Comparison of ENCODE assay signal across 16 mouse cellular contexts in genomic region chr4:148712632-148713031, GRCm38 (mm10).
DNase-seq lines count a peak whose midpoint lies in the region; ATAC-seq and TF ChIP-seq lines count a peak whose summit lies in the region.
"Had no signal": no experiment of that assay in that cellular context is flagged by ENCODE, and none has a peak within 500 bp of the region (broad histone marks: within the 10 kb centered on the region; RNA-seq: fewer than 3 reads in every experiment).

No protein-coding gene starts in this region.

- H3K36me3 ChIP-seq in lung, embryonic 15.5 days = no peaks in the 10 kb centered on the region
- H3K36me3 ChIP-seq in myocyte (ENCODE audit: control insufficient read depth, insufficient read depth) = no peaks in the 10 kb centered on the region
- H3K36me3 ChIP-seq in kidney, adult 2 months (ENCODE audit: control insufficient read depth, insufficient read depth, low read length) = no peaks in the 10 kb centered on the region
- H3K36me3 ChIP-seq: intestine, embryonic 15.5 days; limb, embryonic 15.5 days had no signal

- no peak overlapping the region for H3K4me2 ChIP-seq in lung, embryonic 15.5 days
- no peak overlapping the region for H3K4me2 ChIP-seq in myocyte (ENCODE audit: low read depth)
- H3K4me2 ChIP-seq: intestine, embryonic 15.5 days; limb, embryonic 15.5 days had no signal

- WGBS in lung, embryonic 15.5 days = 47% methylated on average over 10 of the region's 10 CpGs
- 64% methylated on average over 10 of the region's 10 CpGs for WGBS in lung, adult 2 months
- 68% methylated on average over 10 of the region's 10 CpGs for WGBS in kidney, adult 2 months

- peak; percentile 21 for DNase-seq in adrenal gland, adult 8-10 months
- DNase-seq in adrenal gland, adult 18-20 months (ENCODE audit: low spot score in 2 of 2) = no peak
- no peak for DNase-seq in lung, adult 2 months
- peak; percentile 27 for DNase-seq in brain, embryonic 14.5 days (ENCODE audit: low read depth)
- DNase-seq in cerebellum, postnatal 25 days = no peak
- DNase-seq in kidney, adult 2 months = no peak
- DNase-seq: cerebellum, adult 2 months; heart, adult 18-20 months; heart, postnatal 14 days; kidney, postnatal 10 days; spleen, adult 18-20 months had no signal

- H3K27me3 ChIP-seq in lung, embryonic 15.5 days = no peaks in the 10 kb centered on the region
- H3K27me3 ChIP-seq in myocyte (ENCODE audit: control insufficient read depth, insufficient read depth, insufficient read length) = no peaks in the 10 kb centered on the region
- H3K27me3 ChIP-seq in kidney, adult 2 months (replicated peaks; ENCODE audit: control insufficient read depth, insufficient read depth, low read length) = no peaks in the 10 kb centered on the region
- H3K27me3 ChIP-seq: limb, embryonic 15.5 days had no signal

- H3K9ac ChIP-seq in lung, embryonic 15.5 days = no peak overlapping the region
- H3K9ac ChIP-seq: intestine, embryonic 15.5 days; limb, embryonic 15.5 days had no signal

- H3K27ac ChIP-seq in lung, embryonic 15.5 days = no peak overlapping the region
- H3K27ac ChIP-seq in kidney, adult 2 months (ENCODE audit: insufficient read depth, low read depth, low read length) = no peak overlapping the region
- H3K27ac ChIP-seq: intestine, embryonic 15.5 days had no signal

- TF ChIP-seq POLR2A in lung, adult 2 months (IDR thresholded peaks at IDR 0.05; ENCODE audit: borderline replicate concordance, extremely low read depth, low read depth, low read length) = no peak
- TF ChIP-seq POLR2A in brain, embryonic 14.5 days (IDR thresholded peaks at IDR 0.05; ENCODE audit: borderline replicate concordance, extremely low read depth, insufficient read depth, insufficient read length, poor library complexity, severe bottlenecking) = no peak
- no peak for TF ChIP-seq POLR2A in myocyte (IDR thresholded peaks at IDR 0.05; ENCODE audit: insufficient read length, low read depth)
- no peak for TF ChIP-seq POLR2A in kidney, adult 2 months (IDR thresholded peaks at IDR 0.05; ENCODE audit: low read depth, low read length)

- no peak overlapping the region for H3ac ChIP-seq in myocyte (ENCODE audit: control insufficient read depth, insufficient read length)

- H3K79me2 ChIP-seq in myocyte (ENCODE audit: control insufficient read depth, insufficient read depth) = no peaks in the 10 kb centered on the region

- TF ChIP-seq CTCF in lung, adult 2 months (IDR thresholded peaks at IDR 0.05; ENCODE audit: insufficient read depth, low read length) = no peak
- TF ChIP-seq CTCF in brain, embryonic 14.5 days (IDR thresholded peaks at IDR 0.05; ENCODE audit: borderline replicate concordance, extremely low read depth, insufficient read depth, insufficient read length) = no peak
- TF ChIP-seq CTCF in kidney, adult 2 months (conservative IDR thresholded peaks at IDR 0.05; ENCODE audit: insufficient read depth, insufficient read length, low read depth, low read length) = no peak

- ATAC-seq in lung, embryonic 15.5 days (ENCODE audit: borderline replicate concordance, extremely low read depth, low FRiP score, low TSS enrichment) = 0 out of 2 replicates have a peak, but pooled peaks have one; percentile 30
- ATAC-seq: intestine, embryonic 15.5 days had no signal

- no peaks in the 10 kb centered on the region for H3K9me3 ChIP-seq in lung, embryonic 15.5 days
- H3K9me3 ChIP-seq: intestine, embryonic 15.5 days; limb, embryonic 15.5 days had no signal

- peaks cover 21% of the 10 kb centered on the region for H3K4me1 ChIP-seq in lung, embryonic 15.5 days
- H3K4me1 ChIP-seq in lung, adult 2 months (ENCODE audit: control insufficient read depth, insufficient read depth, low read length) = no peaks in the 10 kb centered on the region
- H3K4me1 ChIP-seq in kidney, adult 2 months (ENCODE audit: control insufficient read depth, insufficient read depth, low read length) = no peaks in the 10 kb centered on the region

- H3K4me3 ChIP-seq in lung, embryonic 15.5 days = no peak overlapping the region
- no peak overlapping the region for H3K4me3 ChIP-seq in lung, adult 2 months (replicated peaks; ENCODE audit: extremely low read depth, low read depth, low read length)
- H3K4me3 ChIP-seq in myocyte = no peak overlapping the region
- H3K4me3 ChIP-seq in kidney, adult 2 months (ENCODE audit: insufficient read depth, low read depth, low read length) = no peak overlapping the region
- H3K4me3 ChIP-seq: erythroblast, embryonic 14.5 days; intestine, embryonic 15.5 days; limb, embryonic 15.5 days had no signal

TF ChIP-seq in myocyte, 11 proteins besides CTCF, POLR2A, EP300 and RAD21:
- TF ChIP-seq CEBPB (IDR thresholded peaks at IDR 0.05; ENCODE audit: insufficient read depth, poor library complexity, severe bottlenecking) (0 out of 2 replicates have a peak, but pooled peaks have one; percentile 20), TCF12 (IDR thresholded peaks at IDR 0.05; ENCODE audit: insufficient read depth, poor library complexity, severe bottlenecking) (no peak)

Comparison
In these comparisons a context has a peak if more than half of its experiments do, and no peak if none do; other contexts are left out.
1. DNase-seq: peak in adrenal gland, adult 8-10 months (single experiment) and brain, embryonic 14.5 days (single experiment); none in adrenal gland, adult 18-20 months (0 of 2), lung, adult 2 months (single experiment), cerebellum, postnatal 25 days (0 of 2) and kidney, adult 2 months (single experiment).